Mouse (Mus musculus) megakaryocyte, adult 5-6 weeks (primary cell): ENCODE data around the gene Gm4881. TPM values are rescaled to one million over a fixed set of nuclear protein-coding genes. Genes with fewer than 3 reads are reported as not detected.
A peak's percentile ranks its signal among the peaks of the same experiment; 100 is the strongest.

Experiments
- ATAC-seq: 2 replicates; pipeline ENCODE4 v1.8.0; 2016; ENCODE audit warnings: mild to moderate bottlenecking, inconsistent platforms; ENCODE audit not compliant: poor library complexity, severe bottlenecking
- total RNA-seq, 2 experiments: library from RNA; stranded (forward) in 1 of 2; stranded (reverse) in 1 of 2; fragments of 153-499, 151-499 nt in 1 of 2; fragments of 221-1000, 200-1000 nt in 1 of 2; gene quantifications; 2 replicates each; pipeline versions ENCODE4 v1.2.3 to v1.2.4; 2015 to 2017

Gene Gm4881
- total RNA-seq, 2 experiments from 2014 or later = not detected

- no peak for ATAC-seq
Observed at GRCm38 (mm10) chr7:24955226-24955625, 10.9 kb upstream of the Gm4881 start.

GRCm38 (mm10) chr7:24954450-24954849, 10.2 kb upstream of the Gm4881 start:
- ATAC-seq = peak; percentile 87

DNA sequence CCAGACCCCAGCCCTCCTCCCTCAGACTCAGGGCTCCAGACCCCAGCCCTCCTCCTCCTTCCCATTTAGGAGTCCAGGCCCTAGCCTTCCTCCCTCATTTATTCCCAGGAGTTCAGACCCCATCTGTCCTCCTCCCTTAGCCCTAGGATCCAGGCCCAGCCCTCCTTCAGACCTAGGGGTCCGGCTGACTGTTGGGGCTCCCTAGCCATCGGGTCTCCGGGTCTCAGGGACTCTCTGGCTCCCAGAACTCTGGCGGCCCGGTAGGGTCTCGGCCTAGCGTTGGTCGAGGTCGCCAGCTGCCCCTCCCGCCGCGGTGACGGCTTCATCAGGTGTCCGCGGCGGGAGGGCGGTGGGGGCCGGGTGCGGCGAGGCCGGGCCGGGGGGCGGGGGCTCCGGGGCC, 9.7 kb upstream of the Gm4881 start:
- ATAC-seq = no peak

DNA sequence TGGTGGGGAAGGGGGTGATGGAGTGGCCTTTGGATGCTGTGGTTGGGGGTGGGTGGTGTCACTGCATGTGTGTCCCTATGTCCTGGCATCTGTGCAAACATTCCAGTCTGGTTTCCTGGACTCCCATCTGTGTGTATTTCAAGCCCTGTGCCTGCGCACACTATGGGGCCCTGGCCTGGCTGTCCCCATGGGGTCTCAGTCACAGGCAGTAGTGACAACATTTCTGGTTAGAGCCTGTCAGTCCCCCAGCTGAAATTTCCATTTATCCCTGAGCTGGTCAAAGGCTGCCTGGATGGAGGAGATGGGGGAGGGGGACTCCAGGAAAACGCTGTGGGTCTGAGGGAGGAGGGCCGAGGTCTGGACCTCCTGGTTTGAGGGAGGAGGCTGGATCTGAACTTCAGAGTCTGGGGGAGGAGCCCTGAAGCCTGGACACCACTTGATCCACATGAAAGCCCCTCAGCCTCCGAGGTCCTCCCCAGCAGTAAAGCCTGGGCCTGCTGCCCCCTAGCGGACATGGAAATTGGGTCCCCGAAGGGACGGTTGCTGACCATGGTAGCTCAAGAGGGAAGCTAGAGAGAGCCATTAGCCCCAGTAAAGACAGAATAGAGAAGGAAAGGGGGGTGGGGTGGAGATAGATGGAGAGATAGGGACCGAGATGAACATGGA, 5.8 kb upstream of the Gm4881 start:
- ATAC-seq = peak; percentile 74

DNA sequence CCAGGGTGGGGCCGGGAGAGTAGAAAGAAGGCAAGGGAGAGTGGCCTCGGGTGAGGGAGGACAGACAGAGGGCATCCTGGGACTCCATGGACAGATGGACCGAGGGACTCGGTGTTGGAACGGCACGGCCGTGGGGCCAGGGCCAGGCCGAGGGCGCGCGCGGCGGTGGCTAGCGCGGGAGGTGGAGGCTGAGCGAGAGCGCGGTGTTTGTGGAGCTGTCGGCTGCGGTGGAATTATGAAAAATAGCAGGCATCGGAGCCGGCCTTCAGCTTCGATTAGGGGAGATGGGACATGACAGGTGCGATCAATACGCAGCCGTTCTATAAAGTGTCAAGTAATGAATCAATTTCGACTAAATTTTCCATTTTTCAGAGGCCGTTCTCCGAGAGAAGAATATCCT, 4.5 kb upstream of the Gm4881 start:
- ATAC-seq = no peak

DNA sequence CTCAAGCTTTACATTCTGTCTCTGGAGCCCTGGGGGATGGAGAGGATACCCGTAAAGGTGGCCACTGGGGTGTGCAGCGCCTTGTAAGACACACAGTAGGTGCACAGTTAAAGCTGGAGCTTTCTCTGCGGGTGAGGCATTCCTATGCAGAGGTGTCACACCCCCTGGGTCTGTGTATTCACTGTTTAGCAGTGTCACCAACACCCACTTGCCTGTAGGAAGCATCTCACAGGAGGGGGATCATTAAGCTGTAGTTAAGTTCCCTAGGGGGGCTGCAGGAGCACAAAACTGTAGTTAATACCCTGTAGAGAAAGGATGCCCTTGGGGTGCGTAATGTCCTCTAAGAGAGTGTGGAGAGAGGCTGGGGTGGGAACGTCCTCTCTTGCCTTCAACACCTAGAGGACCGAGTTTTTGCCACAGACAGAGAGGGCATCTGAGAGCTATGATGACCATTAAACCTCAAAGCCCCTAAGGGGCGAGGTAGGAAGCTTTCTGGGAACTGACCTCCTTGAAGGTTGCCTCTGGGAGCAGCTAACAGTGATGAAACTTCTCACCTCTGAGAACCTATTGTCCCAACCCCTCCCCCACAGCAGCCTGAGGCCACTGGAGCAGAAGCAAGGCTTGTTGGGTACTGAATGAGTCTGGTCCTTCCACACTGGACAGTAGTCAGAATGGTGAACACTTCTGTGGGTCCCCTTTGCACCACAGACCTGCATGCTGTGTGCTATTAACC, 3.2 kb upstream of the Gm4881 start:
- no peak for ATAC-seq

- no peak for ATAC-seq
Observed at GRCm38 (mm10) chr7:24943641-24944040, 653 bp downstream of the Gm4881 start.

DNA sequence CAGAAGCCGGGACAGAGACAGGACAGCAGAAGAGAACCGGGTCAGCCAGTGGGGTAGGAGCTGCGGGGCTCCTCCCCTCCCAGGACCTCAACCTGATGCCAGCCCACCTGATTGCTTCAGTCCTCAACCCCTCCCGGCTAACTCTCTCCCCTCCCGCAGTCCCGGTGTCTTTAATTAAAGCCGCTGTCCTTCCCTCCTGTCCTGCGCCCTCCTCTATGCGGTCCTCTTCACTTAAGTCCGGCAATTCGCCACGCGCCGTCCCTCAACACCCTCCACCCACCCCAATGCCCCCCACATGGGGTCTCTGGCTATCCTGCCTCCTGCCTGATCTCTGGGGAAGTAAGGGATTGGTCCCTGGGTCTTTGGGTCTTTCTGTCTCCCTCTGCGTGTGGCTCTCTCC, 12.6 kb downstream of the Gm4881 start:
- ATAC-seq = no peak

DNA sequence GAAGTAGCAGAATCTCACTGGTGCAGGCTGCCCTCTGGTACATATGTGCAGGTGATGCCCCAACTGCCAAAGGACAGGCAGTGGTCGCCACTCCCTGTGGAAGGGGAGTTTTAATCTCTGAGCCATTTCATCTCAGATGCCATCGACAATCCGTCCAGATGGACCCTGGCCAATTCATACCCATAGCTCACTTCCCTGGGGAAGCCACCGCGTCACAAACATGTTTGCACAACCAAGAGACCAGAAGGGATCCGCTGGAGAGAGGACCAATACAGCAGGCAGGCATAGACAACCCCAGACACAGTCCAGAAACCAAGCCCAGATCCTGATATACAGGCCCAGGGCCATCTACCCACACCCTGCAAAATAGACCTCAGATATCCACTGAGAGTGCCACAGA, 13.8 kb downstream of the Gm4881 start:
- no peak for ATAC-seq

DNA sequence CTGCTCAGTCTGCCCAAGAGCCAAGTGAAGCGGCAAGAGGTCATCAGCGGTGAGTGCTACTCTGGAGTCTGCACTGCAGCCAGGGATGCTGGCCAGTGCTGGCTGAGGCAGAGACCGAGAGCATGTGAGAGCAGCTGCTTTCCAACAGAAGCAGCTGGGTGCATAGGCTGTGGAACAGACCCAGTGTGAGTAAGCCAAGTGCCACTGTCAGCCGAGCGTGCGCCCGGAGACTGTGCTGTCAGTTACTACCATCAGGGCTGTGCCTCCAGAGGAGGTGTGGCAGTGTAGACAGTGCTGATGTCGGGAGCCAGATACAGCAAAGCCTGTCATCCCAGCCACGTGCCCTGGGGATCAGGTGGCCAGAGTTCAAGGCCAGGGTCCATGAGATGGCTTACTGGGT, 24.6 kb downstream of the Gm4881 start:
- no peak for ATAC-seq

- ATAC-seq = no peak
Observed at GRCm38 (mm10) chr7:24918763-24919323, 25.5 kb downstream of the Gm4881 start.

DNA sequence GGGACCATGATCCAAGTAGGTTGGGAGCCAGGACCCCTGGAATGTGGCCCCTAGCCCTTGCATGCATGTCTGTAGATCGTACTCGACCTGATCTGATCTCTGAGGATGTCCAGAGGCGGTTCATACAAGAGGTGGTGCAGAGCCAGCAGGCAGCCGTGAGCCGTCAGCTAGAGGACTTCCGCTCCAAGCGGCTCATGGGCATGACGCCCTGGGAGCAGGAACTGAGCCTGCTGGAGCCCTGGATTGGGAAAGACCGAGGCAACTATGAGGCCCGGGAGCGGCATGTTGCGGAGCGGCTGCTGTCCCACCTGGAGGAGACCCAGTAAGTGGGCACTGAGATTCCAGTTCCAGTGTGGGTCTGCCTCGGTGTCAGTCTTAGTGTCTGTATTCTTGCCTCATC, 31.8 kb downstream of the Gm4881 start:
- ATAC-seq = no peak

- peak; percentile 8; the same call in 1 of the 2 replicates for ATAC-seq
Observed at GRCm38 (mm10) chr7:24907211-24907748, 37.0 kb downstream of the Gm4881 start.

GRCm38 (mm10) chr7:24906551-24906950, 37.7 kb downstream of the Gm4881 start:
- ATAC-seq = no peak

GRCm38 (mm10) chr7:24904936-24905335, 39.4 kb downstream of the Gm4881 start:
- ATAC-seq = peak; percentile 24; the same call in 1 of the 2 replicates

- ATAC-seq = peak; percentile 79
Observed at GRCm38 (mm10) chr7:24904070-24904483, 40.2 kb downstream of the Gm4881 start.

DNA sequence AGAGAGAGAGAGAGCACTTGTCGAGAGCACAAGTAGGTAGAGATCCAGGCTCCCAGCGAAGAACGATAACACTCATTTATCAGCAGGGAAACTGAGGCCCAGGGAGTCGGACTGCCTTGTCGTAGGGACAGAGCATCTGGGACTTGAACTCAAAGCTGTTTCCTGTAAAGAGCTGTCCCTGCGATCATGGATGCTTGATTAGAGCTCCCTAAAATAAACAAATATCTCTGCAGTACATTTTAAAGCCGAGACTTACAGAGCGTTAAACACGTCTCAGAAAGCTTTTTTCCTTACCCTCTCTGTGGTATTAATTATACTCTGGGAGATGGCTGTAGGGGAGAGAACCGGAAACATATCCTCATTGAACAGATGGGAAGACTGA, 40.9 kb downstream of the Gm4881 start:
- no peak for ATAC-seq

DNA sequence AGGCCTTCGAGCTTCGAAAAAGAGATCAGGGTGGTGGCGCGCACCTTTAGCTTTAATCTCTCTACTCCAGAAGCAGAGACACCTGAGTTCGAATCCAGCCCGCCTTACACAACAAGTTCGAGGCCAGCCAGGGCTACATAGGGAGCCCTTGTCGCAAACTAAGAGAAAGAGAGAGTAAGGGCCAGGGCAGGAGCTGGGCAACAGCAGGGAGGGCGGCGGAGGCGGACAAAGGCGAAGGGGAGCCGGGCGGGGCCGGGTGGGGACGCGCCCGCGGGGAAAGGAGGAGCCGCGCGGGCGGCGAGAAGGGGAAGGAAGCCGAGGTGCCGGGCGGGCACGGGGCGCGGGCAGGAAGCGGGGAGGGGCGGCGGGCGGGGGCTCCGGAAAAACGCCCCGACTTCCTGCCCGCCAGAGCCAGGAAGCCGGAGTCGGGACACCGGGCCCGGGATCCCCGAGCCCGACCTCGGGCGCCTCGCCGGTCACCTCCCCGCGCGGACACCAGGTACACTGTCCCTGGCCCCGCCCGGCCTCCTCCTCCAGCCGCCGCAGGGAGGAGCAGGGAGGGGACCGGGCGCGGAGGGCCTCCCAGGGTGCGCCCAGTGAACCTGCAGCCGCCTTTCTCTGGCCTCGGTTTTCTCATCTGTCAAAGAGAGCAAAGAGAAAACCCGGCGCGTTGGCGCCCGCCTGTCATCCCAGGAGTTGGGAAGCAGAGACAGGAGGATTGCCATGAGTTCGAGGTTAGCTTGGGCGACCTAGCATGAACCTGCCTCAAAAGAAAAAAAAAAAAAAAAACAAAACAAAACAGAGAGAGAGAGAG, 41.5 kb downstream of the Gm4881 start, which contains the start of gene Arhgef1:
Arhgef1 (plus strand) TSS at position 283 of the 814 bp plus-strand sequence.
- ATAC-seq = peak; percentile 46

- no peak for ATAC-seq
Observed at GRCm38 (mm10) chr7:24902264-24902629, 42.0 kb downstream of the Gm4881 start.

DNA sequence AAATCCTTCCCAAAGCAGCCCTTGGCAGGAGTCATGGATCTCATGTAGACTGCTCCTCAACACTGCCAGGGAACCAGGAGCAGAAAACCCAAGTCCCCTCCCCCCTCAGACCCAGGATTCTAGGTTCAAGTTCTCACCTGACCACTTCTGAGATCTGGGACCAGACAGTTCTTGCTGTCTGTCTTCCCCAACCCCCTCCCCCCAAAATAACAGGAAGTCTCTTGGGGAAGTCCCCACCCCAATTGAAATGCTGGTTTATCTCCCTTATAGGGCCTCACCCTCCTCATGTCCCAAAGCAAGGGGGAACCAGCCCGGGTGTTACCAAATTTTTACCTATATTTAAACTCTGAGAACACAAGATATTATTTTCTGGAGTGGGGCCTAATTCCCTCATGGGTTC, 42.5 kb downstream of the Gm4881 start:
- peak; percentile 22 for ATAC-seq

DNA sequence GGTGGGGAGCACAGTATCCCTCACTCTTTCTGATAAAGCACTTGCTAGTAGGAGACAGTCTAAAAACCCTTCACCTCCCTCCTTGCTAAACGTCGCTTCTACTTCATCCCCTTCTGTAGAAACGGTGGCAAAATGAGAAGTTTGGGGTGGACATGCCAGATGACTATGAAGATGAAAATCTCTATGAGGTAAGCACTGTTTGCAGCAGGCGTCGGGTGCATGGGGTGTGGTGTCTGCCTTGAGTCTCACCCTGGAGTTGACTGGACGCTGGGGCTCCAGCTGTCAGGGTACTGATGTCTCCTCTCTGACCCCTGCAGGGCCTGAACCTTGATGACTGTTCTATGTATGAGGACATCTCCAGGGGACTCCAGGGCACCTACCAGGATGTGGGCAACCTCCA, 43.2 kb downstream of the Gm4881 start:
- no peak for ATAC-seq
